Mouse (Mus musculus) A20 (cell line): ENCODE results near the gene Tor2a.
A peak's percentile ranks its signal among the peaks of the same experiment; 100 is the strongest.

ENCODE experiments used
- DNase-seq: peaks from one replicate; pipeline ENCODE4 v3.0.0-alpha.2; 2011; ENCODE audit warnings: low read depth, low spot score

Tor2a gene

GRCm38 (mm10) chr2:32761859-32762258, 4.8 kb downstream of the Tor2a start:
- DNase-seq: no peak

DNA sequence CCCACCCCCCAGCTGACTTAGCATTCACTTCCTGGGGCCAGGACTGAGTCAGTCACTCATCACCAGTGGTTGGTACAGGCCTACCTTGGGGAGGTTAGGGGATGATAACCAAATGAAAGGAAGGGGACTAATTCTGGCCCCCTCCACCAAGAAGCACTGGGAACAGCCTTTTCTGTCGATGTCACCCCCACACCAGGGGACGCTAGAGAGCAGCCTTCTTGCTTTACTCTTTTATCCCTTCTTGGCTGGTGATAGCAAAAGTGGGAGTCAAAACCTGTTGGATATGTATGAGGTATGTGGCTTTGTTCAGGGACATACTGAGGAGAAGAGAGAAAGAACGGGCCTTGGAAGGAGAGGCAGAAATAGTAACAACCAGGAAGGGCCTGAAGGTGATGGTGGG, 6.3 kb downstream of the Tor2a start:
- DNase-seq: no peak

GRCm38 (mm10) chr2:32767241-32767640, 10.2 kb downstream of the Tor2a start:
- no peak for DNase-seq

DNA sequence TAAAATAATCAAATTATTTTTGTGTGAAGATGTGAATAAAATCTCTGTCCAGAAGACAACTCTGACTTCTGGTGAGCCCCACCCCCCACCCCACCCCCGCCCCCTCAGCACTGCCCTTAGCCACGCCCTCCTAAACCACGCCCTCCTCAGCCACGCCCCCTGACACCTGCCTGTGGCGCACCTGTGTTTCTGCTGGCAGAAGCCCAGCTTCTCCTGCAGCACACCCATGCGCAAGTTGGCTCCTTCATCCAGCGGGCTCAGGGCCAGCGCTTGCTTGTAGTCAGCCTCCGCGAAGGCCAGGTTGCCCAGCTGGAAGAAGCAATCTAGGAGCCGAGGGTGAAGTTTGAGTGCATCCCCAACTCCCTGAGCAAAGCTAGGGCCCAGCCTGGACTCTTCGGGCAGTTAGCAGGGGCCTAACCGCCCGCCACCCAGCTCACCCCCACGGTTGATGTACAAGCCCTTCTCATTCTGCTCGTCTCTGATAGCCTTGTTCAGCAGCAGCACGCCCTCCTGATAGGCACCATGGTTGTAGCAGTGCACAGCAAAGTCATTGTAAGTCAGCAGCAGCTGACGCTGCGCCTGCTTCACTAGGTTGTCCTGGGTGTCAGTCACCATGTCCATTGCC, 11.7 kb downstream of the Tor2a start:
- peak; percentile 32 for DNase-seq

DNA sequence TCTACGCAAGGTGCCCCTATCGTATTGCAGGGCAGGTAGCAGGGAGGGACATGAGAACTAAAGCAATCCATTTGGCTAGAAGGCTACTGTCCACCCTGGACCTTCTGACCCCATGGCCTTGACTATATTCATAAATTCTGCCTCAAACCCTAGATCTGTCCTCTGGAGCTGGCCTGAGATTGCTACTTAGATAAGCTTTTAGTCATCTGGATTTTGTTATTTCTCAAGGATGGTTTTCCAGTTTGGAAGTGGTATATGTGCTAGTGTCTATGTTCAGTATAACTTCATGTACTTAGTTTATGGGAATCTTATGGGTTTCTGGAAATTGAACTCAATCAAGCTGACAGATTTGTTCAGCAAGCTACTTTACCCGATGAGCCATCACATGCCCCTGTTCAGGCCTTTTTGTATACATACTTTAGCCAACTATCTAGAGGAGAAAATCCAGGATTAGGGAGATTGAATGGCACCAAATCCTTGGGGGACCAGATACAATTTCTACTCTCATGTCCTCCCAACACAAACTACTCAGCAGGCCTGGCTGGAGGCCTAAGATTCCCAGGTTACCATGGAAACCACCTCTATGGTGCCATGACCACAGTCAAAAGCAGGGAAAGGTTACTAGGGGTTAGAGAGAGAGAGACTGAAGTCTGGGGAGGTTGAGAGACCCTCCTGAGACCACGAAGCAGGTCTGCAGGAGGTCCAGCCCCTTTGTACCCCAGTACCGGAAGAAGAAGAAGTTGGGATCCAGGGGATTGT, 12.5 kb downstream of the Tor2a start:
- no peak for DNase-seq

DNA sequence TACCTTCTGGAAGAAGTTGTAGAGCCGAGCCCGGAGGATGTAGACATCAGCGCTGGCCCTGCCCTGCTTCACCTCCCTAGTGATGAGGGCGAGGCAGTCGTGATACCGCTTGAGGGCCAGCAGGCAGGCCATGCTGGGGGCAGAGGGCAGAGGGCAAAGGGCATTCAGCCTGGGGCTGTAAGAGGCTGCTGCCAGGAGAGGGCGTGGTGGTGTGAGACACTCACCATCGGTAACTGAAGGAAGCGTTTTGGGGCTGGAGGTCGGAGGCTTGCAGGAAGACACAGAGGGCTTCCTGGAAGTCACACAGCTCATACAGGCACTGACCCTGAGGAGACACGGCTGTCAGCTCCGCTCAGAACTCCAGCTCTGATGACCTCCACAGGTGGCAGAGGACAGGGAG, 14.9 kb downstream of the Tor2a start:
- DNase-seq: no peak

- no peak for DNase-seq
Measured at GRCm38 (mm10) chr2:32772626-32773279, 15.7 kb downstream of the Tor2a start.

- DNase-seq: peak; percentile 98
Measured at GRCm38 (mm10) chr2:32775359-32776074, 18.5 kb downstream of the Tor2a start, which contains the start of the genes Ttc16 and Ptrh1. Ttc16 (minus strand) TSS chr2:32775633. Ptrh1 (plus strand) TSS chr2:32775786.

GRCm38 (mm10) chr2:32776192-32776591, 19.2 kb downstream of the Tor2a start:
- DNase-seq: no peak

DNA sequence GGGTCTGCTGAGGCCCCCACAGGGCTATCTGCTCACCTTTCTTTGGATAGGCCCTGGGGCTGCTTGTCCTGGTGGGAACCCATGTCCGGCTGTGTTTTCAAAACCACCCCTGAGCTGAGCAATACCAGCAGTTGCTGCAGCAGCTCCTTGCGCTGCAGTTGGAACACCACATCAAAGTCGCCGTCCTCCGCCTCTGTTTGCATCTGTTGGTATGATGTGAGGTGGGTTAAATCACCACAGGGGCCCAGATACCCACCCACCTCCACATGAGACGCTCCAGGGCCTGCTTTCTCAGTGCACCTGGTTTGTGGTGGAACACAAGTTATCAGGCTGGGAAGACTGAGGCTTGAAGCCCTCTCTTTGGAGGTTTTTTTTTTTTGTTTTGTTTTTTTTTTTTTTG, 21.0 kb downstream of the Tor2a start:
- no peak for DNase-seq

GRCm38 (mm10) chr2:32779131-32779530, 22.1 kb downstream of the Tor2a start:
- peak; percentile 62 for DNase-seq

DNA sequence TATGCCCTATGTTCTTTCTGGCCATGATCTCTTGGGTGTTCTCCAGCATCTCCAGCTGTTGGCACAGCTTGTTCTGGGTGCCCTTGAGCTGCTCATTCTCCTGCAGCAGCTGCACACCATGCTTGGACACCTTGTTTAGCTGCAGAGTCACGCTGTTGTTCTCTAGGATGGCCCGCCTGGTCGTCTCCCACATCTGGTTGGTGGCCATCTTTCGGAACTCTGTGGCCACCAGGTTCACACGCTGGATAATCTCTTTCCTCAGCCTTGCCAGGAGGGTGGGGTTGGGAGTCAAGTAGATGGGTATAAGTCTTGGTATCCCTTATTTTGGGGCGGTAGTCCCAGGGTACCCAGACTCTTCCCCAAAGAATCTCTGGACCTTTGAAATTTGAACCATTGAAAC, 22.7 kb downstream of the Tor2a start:
- no peak for DNase-seq

DNA sequence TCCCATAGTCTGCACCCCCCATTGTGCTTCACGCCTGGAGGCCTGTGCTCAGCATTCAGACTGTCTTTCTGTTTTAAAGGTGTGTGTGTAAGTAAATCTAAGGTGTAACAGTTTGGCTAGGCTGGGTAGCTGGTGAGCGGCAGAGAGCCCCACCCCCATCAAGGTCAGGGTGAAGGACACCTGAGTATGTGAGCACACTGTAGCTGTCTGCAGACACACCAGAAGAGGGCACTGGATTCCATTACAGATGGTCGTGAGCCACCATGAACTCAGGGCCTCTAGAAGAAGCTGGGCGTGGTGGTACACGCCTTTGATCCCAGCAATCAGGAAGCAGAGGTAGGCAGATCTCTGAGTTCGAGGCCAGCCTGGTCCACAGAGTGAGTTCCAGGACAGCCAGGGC, 24.7 kb downstream of the Tor2a start:
- DNase-seq: no peak

- DNase-seq: no peak
Measured at GRCm38 (mm10) chr2:32784048-32784681, 27.1 kb downstream of the Tor2a start, which contains the start of gene Cfap157. Cfap157 (minus strand) TSS chr2:32784428.

DNA sequence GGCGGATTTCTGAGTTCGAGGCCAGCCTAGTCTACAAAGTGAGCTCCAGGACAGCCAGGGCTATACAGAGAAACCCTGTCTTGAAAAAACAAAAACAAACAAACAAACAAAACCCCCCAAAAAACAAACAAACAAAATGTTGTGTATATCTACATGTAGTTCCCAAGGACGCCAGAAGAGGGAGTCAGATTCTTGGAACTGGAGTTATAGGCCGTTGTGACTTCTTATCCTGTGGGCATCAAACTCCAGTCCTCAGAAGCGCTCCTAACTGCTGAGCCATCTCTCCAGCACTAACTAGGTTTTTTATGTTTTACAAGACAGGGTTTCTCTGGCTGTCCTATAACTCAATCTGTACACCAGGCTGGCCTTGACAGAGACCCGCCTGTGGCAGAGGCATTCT, 30.1 kb downstream of the Tor2a start:
- DNase-seq: peak; percentile 43

DNA sequence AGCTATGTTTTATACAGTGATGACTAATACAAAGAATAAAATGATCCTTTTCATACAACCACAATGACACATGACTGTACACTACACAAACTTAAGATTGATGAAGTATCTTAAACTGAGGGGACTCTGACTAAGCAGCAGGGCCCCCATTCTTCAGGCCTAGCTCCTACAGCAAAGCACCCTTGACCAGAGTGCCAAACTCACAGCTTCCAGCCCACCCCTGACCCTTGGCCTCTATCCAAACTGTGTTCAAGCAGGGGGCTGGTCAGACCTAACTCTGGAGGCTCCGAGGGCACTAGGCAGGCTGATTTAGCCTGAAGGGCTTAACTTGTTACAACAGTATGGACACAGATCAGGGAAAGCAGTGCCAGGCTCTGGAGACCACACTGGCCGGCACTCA, 31.5 kb downstream of the Tor2a start:
- DNase-seq: no peak

GRCm38 (mm10) chr2:32791297-32791696, 34.3 kb downstream of the Tor2a start:
- no peak for DNase-seq

DNA sequence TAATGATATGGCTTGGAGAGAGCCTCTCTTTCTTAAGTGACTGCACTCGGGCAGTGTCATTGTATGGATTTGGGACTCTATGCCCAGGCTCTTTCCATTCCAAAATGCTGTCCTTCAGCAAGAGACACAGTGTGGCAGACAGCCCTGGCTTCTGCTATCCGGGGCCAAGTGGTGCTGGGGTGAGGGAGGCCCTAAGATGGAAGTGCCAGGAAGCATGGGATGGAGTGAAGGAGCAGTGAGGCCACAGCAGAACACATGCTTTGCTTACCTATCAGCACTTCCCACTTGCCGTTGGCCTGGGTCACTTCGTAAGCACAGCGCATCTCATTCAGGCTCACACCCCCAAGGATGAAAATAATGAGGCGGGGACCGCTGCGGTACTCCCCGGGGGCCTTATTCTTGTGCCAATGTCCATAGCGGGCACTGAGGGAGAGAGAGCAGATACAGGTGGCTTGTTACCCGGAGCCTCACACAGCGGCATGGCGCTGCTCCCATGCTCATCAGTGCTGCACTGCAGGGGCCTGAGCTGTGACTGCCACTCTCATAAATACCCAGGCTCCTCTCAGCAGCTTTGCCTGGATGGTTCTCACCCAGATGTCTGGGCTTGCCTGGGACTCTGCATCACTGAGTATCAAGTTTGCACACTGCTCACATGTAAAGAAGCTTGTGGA, 38.8 kb downstream of the Tor2a start:
- DNase-seq: no peak

- no peak for DNase-seq
Measured at GRCm38 (mm10) chr2:32798251-32798962, 41.4 kb downstream of the Tor2a start.

DNA sequence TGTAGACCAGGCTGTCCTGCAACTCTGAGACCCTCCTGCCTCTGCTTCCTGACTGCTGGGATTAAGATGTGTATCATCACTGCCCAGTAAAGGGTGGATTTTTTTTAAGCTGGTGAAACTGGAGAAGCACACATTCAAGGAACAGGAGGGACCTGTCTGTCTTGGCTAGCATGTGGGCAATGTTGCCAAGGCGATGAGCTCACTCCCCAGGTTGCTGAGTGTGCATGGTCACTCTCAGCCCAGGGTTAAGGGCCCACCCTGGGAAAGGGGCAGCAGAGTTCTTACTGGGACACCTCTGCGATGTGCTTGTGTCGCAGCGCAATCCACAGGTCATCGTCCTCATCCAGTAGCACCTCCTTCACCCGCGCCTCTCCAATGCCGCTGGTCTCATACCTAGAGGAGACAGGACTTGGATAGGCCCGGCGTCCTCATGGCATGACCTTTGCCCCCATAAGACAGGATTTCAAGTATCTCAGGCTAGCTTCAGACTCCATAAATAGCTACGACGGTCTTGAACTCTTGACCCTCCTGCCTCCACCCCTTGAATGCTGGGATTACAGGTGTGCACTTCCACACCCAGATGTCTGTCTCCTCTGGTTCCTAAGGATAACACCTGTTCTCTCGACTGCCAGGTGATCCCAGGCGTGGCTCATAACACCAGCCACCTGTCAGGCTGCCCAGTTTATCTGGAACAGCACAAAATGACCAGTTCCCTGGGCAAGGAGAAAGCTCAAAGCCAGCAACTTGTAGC, 52.0 kb downstream of the Tor2a start:
- DNase-seq: no peak
